Mouse (Mus musculus) stomach, embryonic 14.5 days (tissue): Measurements from ENCODE around the gene Cxcr6. TPM values are rescaled to one million over a fixed set of nuclear protein-coding genes. Genes with fewer than 3 reads are reported as not detected.

Experiments used
- ATAC-seq: fragments of 200-750 bp; cut with Nextera tagmentation; 2 replicates; pipeline ENCODE4 v1.8.0; 2017; ENCODE audit warnings: low read depth, moderate TSS enrichment; ENCODE audit not compliant: insufficient number of reproducible peaks, insufficient read depth, low FRiP score
- H3K27ac ChIP-seq: fragments of 300-500 bp; sonication (generic); 2 replicates; pipeline ENCODE4 v1.5.1; 2014; ENCODE audit warnings: mild to moderate bottlenecking, low read length, moderate library complexity, mixed read lengths
- H3K27me3 ChIP-seq: fragments of 300-500 bp; sonication (generic); 2 replicates; pipeline ENCODE4 v1.6.1; 2014; ENCODE audit warnings: low read length, control low read depth, mixed read lengths; ENCODE audit not compliant: control insufficient read depth, insufficient read depth
- H3K36me3 ChIP-seq: fragments of 300-500 bp; sonication (generic); 2 replicates; pipeline ENCODE4 v1.6.1; 2014; ENCODE audit warnings: mild to moderate bottlenecking, control low read depth, low read length, moderate library complexity, mixed read lengths; ENCODE audit not compliant: control insufficient read depth, insufficient read depth
- H3K4me1 ChIP-seq: fragments of 300-500 bp; sonication (generic); 2 replicates; pipeline ENCODE4 v1.6.1; 2014; ENCODE audit warnings: low read length, control low read depth, mixed read lengths; ENCODE audit not compliant: control insufficient read depth, insufficient read depth
- H3K4me2 ChIP-seq: fragments of 300-500 bp; sonication (generic); replicated peaks from 2 replicates; pipeline ENCODE4 v1.6.1; 2014; ENCODE audit warnings: low read depth, low read length, control low read depth
- H3K4me3 ChIP-seq: fragments of 300-500 bp; sonication (generic); 2 replicates; pipeline ENCODE4 v1.5.1; 2014; ENCODE audit warnings: low read depth, low read length, control low read depth
- H3K9ac ChIP-seq: fragments of 300-500 bp; sonication (generic); replicated peaks from 2 replicates; pipeline ENCODE4 v1.6.1; 2014; ENCODE audit warnings: low read depth, mild to moderate bottlenecking, control low read depth, low read length, moderate library complexity, mixed read lengths
- H3K9me3 ChIP-seq: fragments of 300-500 bp; sonication (generic); 2 replicates; pipeline ENCODE4 v1.6.1; 2016; ENCODE audit warnings: low read depth, low read length, control low read depth; ENCODE audit not compliant: control insufficient read depth
- WGBS: fragments of 180-500 bp; shearing (Covaris S2); extraction: QIAGEN DNeasy Blood & Tissue Kit; methylation state at CpG from one replicate; pipeline ENCODE4 v1.1.7; 2014; 5-methylcytosine and 5-hydroxymethylcytosine counted together
- polyA plus RNA-seq: library from polyadenylated mRNA; unstranded; fragments of >200 nt; fragmentation: Nextera tagmentation; extraction: Ambion mirVana; gene quantifications from 2 replicates; pipeline ENCODE4 v1.2.1, GENCODE M21; 2014

Cxcr6 gene
- polyA plus RNA-seq = 0.97 and 1.4 TPM in 2 replicates

- no peak within 1 kb of the TSS for H3K27ac ChIP-seq
- ATAC-seq = no peak
- no peak within 1 kb of the TSS for H3K4me2 ChIP-seq
- H3K4me1 ChIP-seq = no peaks in the 10 kb centered on the region
- 88% methylated on average over 5 of the region's 5 CpGs for WGBS
- peaks cover 6% of the 10 kb centered on the region for H3K36me3 ChIP-seq
- no peaks in the 10 kb centered on the region for H3K27me3 ChIP-seq
- H3K4me3 ChIP-seq = no peak within 1 kb of the TSS
- H3K9ac ChIP-seq = no peak within 1 kb of the TSS
- H3K9me3 ChIP-seq = no peaks in the 10 kb centered on the region
Observed at GRCm38 (mm10) chr9:123806267-123806666, at the start of gene Cxcr6. Gene Cxcr6, plus strand, starts transcription at chr9:123806475.

DNA sequence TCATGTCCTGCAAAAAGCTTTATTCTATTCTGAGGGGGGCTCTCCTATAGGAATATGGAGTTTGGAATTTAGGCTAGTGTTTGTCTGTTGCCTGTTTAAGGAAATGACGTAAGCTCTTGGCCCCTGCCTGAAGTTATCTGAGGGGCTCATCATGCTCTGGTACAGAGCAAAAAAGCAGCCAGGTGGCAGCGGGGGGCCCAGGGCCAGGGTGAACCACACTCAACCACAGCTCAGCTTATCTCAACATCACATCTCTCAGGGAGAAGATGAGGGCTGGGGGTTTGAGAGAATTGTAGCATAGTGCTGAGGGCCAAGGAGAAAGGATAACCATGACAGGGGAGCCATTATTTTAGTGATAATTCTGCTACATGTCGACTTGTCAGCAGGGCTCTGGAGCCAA lies 49.5 kb upstream of the Cxcr6 start:
- no peak overlapping the region for H3K4me2 ChIP-seq
- 69% methylated on average over 3 of the region's 3 CpGs for WGBS
- no peaks in the 10 kb centered on the region for H3K9me3 ChIP-seq
- H3K27me3 ChIP-seq = no peaks in the 10 kb centered on the region
- H3K36me3 ChIP-seq = no peaks in the 10 kb centered on the region
- H3K27ac ChIP-seq = no peak overlapping the region
- no peak overlapping the region for H3K4me3 ChIP-seq
- H3K9ac ChIP-seq = no peak overlapping the region
- no peak for ATAC-seq
- no peaks in the 10 kb centered on the region for H3K4me1 ChIP-seq

DNA sequence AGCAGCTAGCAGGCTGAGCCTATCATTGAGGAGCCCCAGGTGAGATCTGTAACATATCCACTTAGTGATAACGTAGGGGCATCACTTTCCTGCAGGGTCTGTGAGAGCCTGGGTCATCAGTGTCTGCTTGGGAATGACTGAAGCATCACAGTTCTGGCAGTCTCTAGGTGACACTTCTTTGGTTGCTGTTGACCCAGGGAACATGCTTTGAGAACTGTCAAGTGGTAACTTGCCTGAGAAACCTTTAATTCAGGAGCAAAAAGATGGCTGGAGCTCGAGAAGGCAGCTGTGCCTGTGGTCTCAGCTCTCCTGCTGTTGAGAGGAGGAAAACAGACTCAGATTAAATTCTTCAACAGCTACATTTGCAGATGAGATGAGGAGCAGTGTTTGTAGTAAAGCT lies 48.9 kb upstream of the Cxcr6 start:
- no peak overlapping the region for H3K27ac ChIP-seq
- WGBS = 57% methylated on average over 2 of the region's 2 CpGs
- no peak for ATAC-seq

DNA sequence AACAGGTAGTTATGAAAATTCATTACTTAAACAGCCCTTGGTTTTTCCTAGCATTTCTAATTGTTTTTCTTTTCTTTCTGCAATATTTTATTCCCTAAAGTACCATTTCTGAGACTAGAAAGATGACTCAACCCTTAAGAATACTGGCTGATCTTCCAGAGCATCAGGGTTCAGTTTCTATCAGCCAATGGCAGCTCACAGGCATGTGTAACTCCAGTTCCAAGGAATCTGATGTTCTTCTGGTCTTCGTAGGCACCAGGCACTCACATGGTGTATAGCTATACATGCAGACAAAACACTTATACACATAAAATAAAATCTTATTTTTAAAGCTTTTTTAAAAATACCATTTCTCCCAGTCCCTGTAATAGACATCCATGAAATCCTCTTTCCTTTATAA lies 48.1 kb upstream of the Cxcr6 start:
- 84% methylated on average over 1 of the region's 1 CpGs for WGBS
- no peaks in the 10 kb centered on the region for H3K9me3 ChIP-seq
- no peak overlapping the region for H3K4me3 ChIP-seq
- H3K36me3 ChIP-seq = no peaks in the 10 kb centered on the region
- ATAC-seq = no peak
- no peak overlapping the region for H3K27ac ChIP-seq
- no peaks in the 10 kb centered on the region for H3K4me1 ChIP-seq
- no peak overlapping the region for H3K4me2 ChIP-seq
- no peak overlapping the region for H3K9ac ChIP-seq
- no peaks in the 10 kb centered on the region for H3K27me3 ChIP-seq

More for the DNA sequence above, 48.9 kb upstream of the Cxcr6 start:
- Histone ChIP-seq H3K9ac (no peak overlapping the region), H3K27me3 (no peaks in the 10 kb centered on the region), H3K36me3 (no peaks in the 10 kb centered on the region), H3K4me2 (no peak overlapping the region), H3K4me3 (no peak overlapping the region), H3K9me3 (no peaks in the 10 kb centered on the region), H3K4me1 (no peaks in the 10 kb centered on the region)

DNA sequence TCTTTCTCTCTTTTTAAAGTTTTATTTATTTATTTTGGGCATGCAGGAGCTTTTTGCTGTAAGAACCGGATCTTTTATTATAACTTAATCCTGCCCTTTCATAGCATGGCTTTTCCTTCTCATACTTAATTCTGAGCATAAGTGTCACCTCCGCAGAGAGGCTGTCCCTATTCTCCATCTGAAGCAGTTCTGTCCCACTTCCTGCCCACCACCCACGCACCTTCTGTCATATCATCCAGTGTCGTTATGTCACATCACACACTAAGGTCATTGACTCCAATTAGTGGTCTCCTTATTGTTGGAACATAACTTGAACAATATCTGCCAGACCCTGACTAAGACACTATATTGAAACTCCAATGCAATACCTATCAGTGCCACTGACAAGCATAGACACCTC lies 47.6 kb upstream of the Cxcr6 start:
- Histone ChIP-seq H3K9me3 (no peaks in the 10 kb centered on the region), H3K27ac (no peak overlapping the region), H3K9ac (no peak overlapping the region), H3K4me1 (no peaks in the 10 kb centered on the region), H3K4me3 (no peak overlapping the region), H3K4me2 (no peak overlapping the region), H3K36me3 (no peaks in the 10 kb centered on the region), H3K27me3 (no peaks in the 10 kb centered on the region)
- 71% methylated on average over 4 of the region's 4 CpGs for WGBS
- ATAC-seq = no peak

- no peak overlapping the region for H3K27ac ChIP-seq
Observed at GRCm38 (mm10) chr9:123760806-123761205, 45.5 kb upstream of the Cxcr6 start.

GRCm38 (mm10) chr9:123762886-123763285 lies 43.4 kb upstream of the Cxcr6 start:
- no peaks in the 10 kb centered on the region for H3K4me1 ChIP-seq
- H3K9ac ChIP-seq = no peak overlapping the region
- H3K4me3 ChIP-seq = no peak overlapping the region
- H3K36me3 ChIP-seq = no peaks in the 10 kb centered on the region
- no peak overlapping the region for H3K4me2 ChIP-seq
- no peak overlapping the region for H3K27ac ChIP-seq
- ATAC-seq = no peak
- H3K27me3 ChIP-seq = no peaks in the 10 kb centered on the region
- H3K9me3 ChIP-seq = no peaks in the 10 kb centered on the region
- WGBS = 76% methylated on average over 4 of the region's 4 CpGs

More at GRCm38 (mm10) chr9:123760806-123761205, 45.5 kb upstream of the Cxcr6 start:
- H3K36me3 ChIP-seq = no peaks in the 10 kb centered on the region
- ATAC-seq = no peak
- no peaks in the 10 kb centered on the region for H3K27me3 ChIP-seq
- WGBS = 84% methylated on average over 3 of the region's 3 CpGs
- H3K4me3 ChIP-seq = no peak overlapping the region
- no peak overlapping the region for H3K9ac ChIP-seq
- H3K4me1 ChIP-seq = no peaks in the 10 kb centered on the region
- H3K9me3 ChIP-seq = no peaks in the 10 kb centered on the region
- no peak overlapping the region for H3K4me2 ChIP-seq

- H3K27ac ChIP-seq = no peak overlapping the region
- H3K36me3 ChIP-seq = no peaks in the 10 kb centered on the region
- no peaks in the 10 kb centered on the region for H3K9me3 ChIP-seq
- no peak for ATAC-seq
- H3K27me3 ChIP-seq = no peaks in the 10 kb centered on the region
- no peak overlapping the region for H3K4me2 ChIP-seq
- no peak overlapping the region for H3K4me3 ChIP-seq
- H3K4me1 ChIP-seq = no peaks in the 10 kb centered on the region
- WGBS = 79% methylated on average over 3 of the region's 3 CpGs
- H3K9ac ChIP-seq = no peak overlapping the region
Observed at GRCm38 (mm10) chr9:123763771-123764170, 42.5 kb upstream of the Cxcr6 start.

- H3K36me3 ChIP-seq = no peaks in the 10 kb centered on the region
- H3K9me3 ChIP-seq = no peaks in the 10 kb centered on the region
- H3K27me3 ChIP-seq = no peaks in the 10 kb centered on the region
- no peak overlapping the region for H3K4me2 ChIP-seq
- no peak overlapping the region for H3K4me3 ChIP-seq
- no peak for ATAC-seq
- no peak overlapping the region for H3K9ac ChIP-seq
- no peak overlapping the region for H3K27ac ChIP-seq
- WGBS = 81% methylated on average over 3 of the region's 3 CpGs
- no peaks in the 10 kb centered on the region for H3K4me1 ChIP-seq
Observed at GRCm38 (mm10) chr9:123766996-123767395, 39.3 kb upstream of the Cxcr6 start.
